Comparison of ENCODE assay signal across 8 mouse cellular contexts in genomic region chr2:65237610-65238170, GRCm38 (mm10). TPM values are rescaled to one million over a fixed set of nuclear protein-coding genes. Genes with fewer than 3 reads are reported as not detected.
DNase-seq lines count a peak whose midpoint lies in the region; ATAC-seq lines count a peak whose summit lies in the region.

No protein-coding gene starts in this region.

- peak overlapping the region; percentile 95 for H3K4me2 ChIP-seq in embryonic facial prominence, embryonic 15.5 days (replicated peaks)
- H3K4me2 ChIP-seq in hindbrain, embryonic 12.5 days (replicated peaks), result peak overlapping the region; percentile 99
- H3K4me2 ChIP-seq in limb, embryonic 15.5 days, result peak overlapping the region; percentile 96
- peak overlapping the region; percentile 83 for H3K4me2 ChIP-seq in midbrain, embryonic 14.5 days (ENCODE audit: low read length)

- peak overlapping the region; percentile 53 for H3K9ac ChIP-seq in embryonic facial prominence, embryonic 15.5 days
- H3K9ac ChIP-seq in hindbrain, embryonic 12.5 days, result peak overlapping the region; percentile 72
- 0 out of 2 replicates have a peak overlapping the region, but pooled peaks have one; percentile 32 for H3K9ac ChIP-seq in limb, embryonic 15.5 days
- H3K9ac ChIP-seq in midbrain, embryonic 14.5 days (replicated peaks; ENCODE audit: low read length), result peak overlapping the region; percentile 62

- WGBS in embryonic facial prominence, embryonic 15.5 days, result under 1% methylated on average over 22 of the region's 22 CpGs
- WGBS in hindbrain, embryonic 12.5 days, result 1% methylated on average over 22 of the region's 22 CpGs
- WGBS in limb, embryonic 15.5 days, result under 1% methylated on average over 22 of the region's 22 CpGs
- WGBS in midbrain, embryonic 14.5 days, result 2% methylated on average over 22 of the region's 22 CpGs

- H3K27me3 ChIP-seq in embryonic facial prominence, embryonic 15.5 days, result no peaks in the 10 kb centered on the region
- H3K27me3 ChIP-seq in hindbrain, embryonic 12.5 days, result peaks cover 33% of the 10 kb centered on the region
- H3K27me3 ChIP-seq in limb, embryonic 15.5 days, result 0 out of 2 replicates have a peak, but pooled peaks cover 8% of the 10 kb centered on the region
- H3K27me3 ChIP-seq in midbrain, embryonic 14.5 days (ENCODE audit: control insufficient read depth, insufficient read depth, low read length), result peaks cover 11% of the 10 kb centered on the region; the same call in 1 of the 2 replicates

- intact Hi-C loops in left cerebral cortex, postnatal 14 days (cut with DNase I), result no loop called here

- H3K27ac ChIP-seq in embryonic facial prominence, embryonic 15.5 days (replicated peaks), result peak overlapping the region; percentile 74
- no peak overlapping the region for H3K27ac ChIP-seq in hindbrain, embryonic 12.5 days
- H3K27ac ChIP-seq in limb, embryonic 15.5 days, result peak overlapping the region; percentile 81; the same call in 1 of the 2 replicates
- no peak overlapping the region for H3K27ac ChIP-seq in midbrain, embryonic 14.5 days (replicated peaks; ENCODE audit: low read depth, low read length)

- H3K9me3 ChIP-seq in embryonic facial prominence, embryonic 15.5 days (replicated peaks), result no peaks in the 10 kb centered on the region
- H3K9me3 ChIP-seq in hindbrain, embryonic 12.5 days (replicated peaks), result no peaks in the 10 kb centered on the region
- H3K9me3 ChIP-seq in limb, embryonic 15.5 days, result no peaks in the 10 kb centered on the region
- no peaks in the 10 kb centered on the region for H3K9me3 ChIP-seq in midbrain, embryonic 14.5 days (ENCODE audit: control insufficient read depth, low read length)

- ATAC-seq in embryonic facial prominence, embryonic 15.5 days (ENCODE audit: insufficient number of reproducible peaks, low FRiP score, low TSS enrichment, low read depth), result 0 out of 2 replicates have a peak, but pooled peaks have one; percentile 27
- peak; percentile 38 for ATAC-seq in hindbrain, embryonic 12.5 days (ENCODE audit: low FRiP score)
- ATAC-seq in limb, embryonic 15.5 days (ENCODE audit: insufficient number of reproducible peaks, low FRiP score, low TSS enrichment, low read depth), result no peak
- peak; percentile 44 for ATAC-seq in midbrain, embryonic 14.5 days (ENCODE audit: low FRiP score, low TSS enrichment)

- H3K4me1 ChIP-seq in embryonic facial prominence, embryonic 15.5 days, result peaks cover 16% of the 10 kb centered on the region; the same call in 1 of the 2 replicates
- peaks cover 8% of the 10 kb centered on the region; the same call in 1 of the 2 replicates for H3K4me1 ChIP-seq in hindbrain, embryonic 12.5 days
- H3K4me1 ChIP-seq in limb, embryonic 15.5 days, result peaks cover 10% of the 10 kb centered on the region
- H3K4me1 ChIP-seq in midbrain, embryonic 14.5 days (ENCODE audit: control insufficient read depth, insufficient read depth, low read length), result peaks cover 6% of the 10 kb centered on the region; the same call in 1 of the 2 replicates

- no peaks in the 10 kb centered on the region for H3K36me3 ChIP-seq in embryonic facial prominence, embryonic 15.5 days
- H3K36me3 ChIP-seq in hindbrain, embryonic 12.5 days, result no peaks in the 10 kb centered on the region
- no peaks in the 10 kb centered on the region for H3K36me3 ChIP-seq in limb, embryonic 15.5 days
- no peaks in the 10 kb centered on the region for H3K36me3 ChIP-seq in midbrain, embryonic 14.5 days (ENCODE audit: control insufficient read depth, insufficient read depth, low read length)

- H3K4me3 ChIP-seq in embryonic facial prominence, embryonic 15.5 days (replicated peaks), result peak overlapping the region; percentile 64
- peak overlapping the region; percentile 79 for H3K4me3 ChIP-seq in hindbrain, embryonic 12.5 days
- peak overlapping the region; percentile 72 for H3K4me3 ChIP-seq in limb, embryonic 15.5 days
- peak overlapping the region; percentile 54 for H3K4me3 ChIP-seq in midbrain, embryonic 14.5 days (replicated peaks; ENCODE audit: low read depth, low read length)

- DNase-seq in 3T3-L1 (ENCODE audit: low read depth, low spot score), result peak; percentile 77
- peak; percentile 21 for DNase-seq in ES-CJ7 (ENCODE audit: low read depth, low spot score)
- DNase-seq in midbrain, embryonic 14.5 days, result no peak
- peak; percentile 31 to 36 for DNase-seq in thymus, adult 18-20 months
- no peak for DNase-seq in left cerebral cortex, postnatal 14 days (ENCODE audit: low spot score in 2 of 2)

RNA-seq across cellular contexts. Expression of gene Cobll1, which starts 1.5 kb away (rescaled TPM):
- polyA plus RNA-seq in embryonic facial prominence, embryonic 15.5 days (2015; fragmentation: Nextera tagmentation; extraction: Ambion mirVana), result 4.1 and 4.7 TPM in 2 replicates
- polyA plus RNA-seq in hindbrain, embryonic 12.5 days (2016; fragmentation: Nextera tagmentation; extraction: Ambion mirVana), result 2.8 and 3.5 TPM in 2 replicates
- 4.4 TPM in 2 replicates for polyA plus RNA-seq in limb, embryonic 15.5 days (2015; fragmentation: Nextera tagmentation; extraction: Ambion mirVana)
- polyA plus RNA-seq in midbrain, embryonic 14.5 days (2014; fragmentation: Nextera tagmentation; extraction: Ambion mirVana), result 1.9 and 3.5 TPM in 2 replicates
- 1 to 10 TPM; 9.1 to 9.8 TPM for total RNA-seq in left cerebral cortex, postnatal 14 days (2021)

Comparison
In these comparisons a context has a peak if more than half of its experiments do, and no peak if none do; other contexts are left out.
1. DNase-seq: peak in 3T3-L1 (single experiment), ES-CJ7 (single experiment) and thymus, adult 18-20 months (2 of 2); none in midbrain, embryonic 14.5 days (single experiment) and left cerebral cortex, postnatal 14 days (0 of 2).
2. H3K27ac ChIP-seq: peak in embryonic facial prominence, embryonic 15.5 days (single experiment) and limb, embryonic 15.5 days (single experiment); none in hindbrain, embryonic 12.5 days (single experiment) and midbrain, embryonic 14.5 days (single experiment).
3. Peak in every context shown above with its lines, with median percentiles within 50 percentile points of each other: H3K4me2 ChIP-seq, H3K4me3 ChIP-seq and H3K9ac ChIP-seq.